Mouse (Mus musculus) spleen, adult 2 months (tissue): ENCODE measurements around the gene Rbm41. TPM values are rescaled to one million over a fixed set of nuclear protein-coding genes. Genes with fewer than 3 reads are reported as not detected.

Experiments used
- DNase-seq, 2 experiments: peaks; one replicate each; pipeline versions ENCODE4 v3.0.0 to v3.0.0-alpha.2; 2012 to 2021; ENCODE audit warnings: low spot score in 2 of 2, low read depth in 1 of 2
- H3K27ac ChIP-seq: fragments of 200-500 bp; 2 replicates; pipeline ENCODE4 v1.5.1; 2012; ENCODE audit warnings: low read length, inconsistent platforms; ENCODE audit not compliant: insufficient read depth
- H3K27me3 ChIP-seq: fragments of 200-500 bp; 2 replicates; pipeline ENCODE4 v1.6.1; 2012; ENCODE audit warnings: mild to moderate bottlenecking, moderate library complexity, low read length, inconsistent platforms; ENCODE audit not compliant: control insufficient read depth, insufficient read depth
- H3K36me3 ChIP-seq: fragments of 200-500 bp; 2 replicates; pipeline ENCODE4 v1.6.1; 2012; ENCODE audit warnings: mild to moderate bottlenecking, low read length, inconsistent platforms; ENCODE audit not compliant: control insufficient read depth, insufficient read depth
- H3K4me1 ChIP-seq: fragments of 200-500 bp; 2 replicates; pipeline ENCODE4 v1.6.1; 2011; ENCODE audit warnings: inconsistent platforms; ENCODE audit not compliant: control insufficient read depth, insufficient read depth, insufficient read length
- H3K4me3 ChIP-seq: fragments of 200-500 bp; 2 replicates; pipeline ENCODE4 v1.5.1; 2011; ENCODE audit warnings: mild to moderate bottlenecking, inconsistent platforms; ENCODE audit not compliant: insufficient read depth, insufficient read length; ENCODE audit errors: extremely low read depth
- CTCF ChIP-seq: fragments of 200-500 bp; IDR thresholded peaks from 2 replicates; pipeline ENCODE4 v1.5.1; 2011; ENCODE audit warnings: mild to moderate bottlenecking, inconsistent platforms; ENCODE audit not compliant: insufficient read depth, insufficient read length, insufficient replicate concordance; ENCODE audit errors: extremely low read depth
- POLR2A ChIP-seq: fragments of 200-500 bp; IDR thresholded peaks from 2 replicates; pipeline ENCODE4 v1.6.1; 2011; ENCODE audit warnings: low read depth, low read length, inconsistent platforms
- WGBS: fragments of 180-500 bp; shearing (Covaris S2); methylation state at CpG from one replicate; pipeline ENCODE4 v1.1.7; 2018; 5-methylcytosine and 5-hydroxymethylcytosine counted together
- polyA plus RNA-seq: library from polyadenylated mRNA; depleted of rRNA; stranded (reverse); fragments of >200 nt; gene quantifications from 2 replicates; pipeline ENCODE4 v1.2.3, GENCODE M21; 2012

The Rbm41 gene
- polyA plus RNA-seq, 1 experiment = 0.32 TPM

- no peak overlapping the region for H3K4me3 ChIP-seq
- H3K27ac ChIP-seq = no peak overlapping the region
- H3K27me3 ChIP-seq = no peaks in the 10 kb centered on the region
- no peak for DNase-seq
- H3K4me1 ChIP-seq = no peaks in the 10 kb centered on the region
- TF ChIP-seq CTCF = no peak
- no peak for TF ChIP-seq POLR2A
- 56% methylated on average over 1 of the region's 1 CpGs for WGBS
- H3K36me3 ChIP-seq = no peaks in the 10 kb centered on the region
Measured at GRCm38 (mm10) chrX:139891387-139891786, 107.0 kb downstream of the Rbm41 start.

- no peaks in the 10 kb centered on the region for H3K36me3 ChIP-seq
- DNase-seq = no peak
- no peak overlapping the region for H3K4me3 ChIP-seq
- H3K27me3 ChIP-seq = no peaks in the 10 kb centered on the region
- no peak overlapping the region for H3K27ac ChIP-seq
- H3K4me1 ChIP-seq = no peaks in the 10 kb centered on the region
- no peak for TF ChIP-seq POLR2A
- TF ChIP-seq CTCF = no peak
Measured at GRCm38 (mm10) chrX:139883221-139883620, 115.2 kb downstream of the Rbm41 start.

GRCm38 (mm10) chrX:139877936-139878335 is 120.5 kb downstream of the Rbm41 start:
- DNase-seq = no peak
- WGBS = 55% methylated on average over 3 of the region's 3 CpGs
- Histone ChIP-seq H3K4me3 (no peak overlapping the region), H3K27me3 (no peaks in the 10 kb centered on the region), H3K4me1 (no peaks in the 10 kb centered on the region), H3K27ac (no peak overlapping the region), H3K36me3 (no peaks in the 10 kb centered on the region)
- TF ChIP-seq POLR2A (no peak), CTCF (no peak)

- no peak for DNase-seq
- Histone ChIP-seq H3K27ac (no peak overlapping the region), H3K27me3 (no peaks in the 10 kb centered on the region), H3K36me3 (no peaks in the 10 kb centered on the region), H3K4me1 (no peaks in the 10 kb centered on the region), H3K4me3 (no peak overlapping the region)
- WGBS = 84% methylated on average over 7 of the region's 7 CpGs
- TF ChIP-seq CTCF (no peak), POLR2A (no peak)
Measured at GRCm38 (mm10) chrX:139877105-139877504, 121.3 kb downstream of the Rbm41 start.

- 31% methylated on average over 74 of the region's 87 CpGs for WGBS
- no peaks in the 10 kb centered on the region for H3K27me3 ChIP-seq
- H3K4me1 ChIP-seq = no peaks in the 10 kb centered on the region
- no peaks in the 10 kb centered on the region for H3K36me3 ChIP-seq
- peak within 1 kb of the TSS; percentile 27; the same call in 1 of the 2 replicates for H3K4me3 ChIP-seq
- no peak within 1 kb of the TSS for H3K27ac ChIP-seq
- TF ChIP-seq CTCF (no peak), POLR2A (no peak)
- no peak for DNase-seq
Measured at GRCm38 (mm10) chrX:139870938-139871791, 127.2 kb downstream of the Rbm41 start, which contains the start of gene Morc4. TSS of gene Morc4 (minus strand) at chrX:139871677.

- TF ChIP-seq CTCF (no peak), POLR2A (no peak)
- no peak for DNase-seq
- H3K4me1 ChIP-seq = no peaks in the 10 kb centered on the region
- H3K36me3 ChIP-seq = no peaks in the 10 kb centered on the region
- no peak overlapping the region for H3K27ac ChIP-seq
- WGBS = 29% methylated on average over 15 of the region's 15 CpGs
- H3K27me3 ChIP-seq = no peaks in the 10 kb centered on the region
- H3K4me3 ChIP-seq = no peak overlapping the region
Measured at GRCm38 (mm10) chrX:139870300-139870711, 128.1 kb downstream of the Rbm41 start.

- Histone ChIP-seq H3K4me3 (no peak overlapping the region), H3K36me3 (no peaks in the 10 kb centered on the region), H3K27ac (no peak overlapping the region), H3K4me1 (no peaks in the 10 kb centered on the region), H3K27me3 (no peaks in the 10 kb centered on the region)
- no peak for DNase-seq
- no peak for TF ChIP-seq POLR2A
- TF ChIP-seq CTCF = no peak
- 75% methylated on average over 5 of the region's 5 CpGs for WGBS
Measured at GRCm38 (mm10) chrX:139859402-139859801, 139.0 kb downstream of the Rbm41 start.
